Mouse (Mus musculus): Measurements from ENCODE around the gene Tdrd5.

- TF ChIP-seq CTCF (IDR thresholded peaks at IDR 0.05; ENCODE audit: insufficient read depth, low read depth, low read length) (no peak), POLR2A (IDR thresholded peaks at IDR 0.05; ENCODE audit: insufficient read depth, low read depth, low read length) (no peak)
Measured at GRCm38 (mm10) chr1:156352466-156352865, 49.0 kb upstream of the Tdrd5 start.
